Mouse (Mus musculus) MEL (cell line): ENCODE measurements around the gene Col1a1. TPM values are rescaled to one million over a fixed set of nuclear protein-coding genes. Genes with fewer than 3 reads are reported as not detected.

Source experiments
- DNase-seq: peaks from one replicate; pipeline ENCODE4 v3.0.0; 2011; ENCODE audit warnings: low read depth, low spot score
- H3K27ac ChIP-seq: 2 replicates; pipeline ENCODE4 v1.5.1; 2012; ENCODE audit warnings: low read depth, mild to moderate bottlenecking, control low read depth, low read length, moderate library complexity; ENCODE audit not compliant: control insufficient read depth
- H3K27me3 ChIP-seq, 2 experiments: fragments of 150-350 bp in 1 of 2; sonication (generic) in 1 of 2; 2 replicates each; pipeline ENCODE4 v1.6.1; 2012; ENCODE audit warnings: low read length in 2 of 2, mild to moderate bottlenecking in 2 of 2, improper control_type of control experiment in 1 of 2, moderate library complexity in 1 of 2; ENCODE audit not compliant: insufficient read depth in 2 of 2, control insufficient read depth in 1 of 2
- H3K36me3 ChIP-seq, 2 experiments: 2 replicates each; pipeline ENCODE4 v1.6.1; 2012 to 2014; ENCODE audit warnings: low read length in 2 of 2, improper control_type of control experiment in 1 of 2, inconsistent platforms in 1 of 2, mild to moderate bottlenecking in 1 of 2; ENCODE audit not compliant: insufficient read depth in 2 of 2, control insufficient read depth in 1 of 2
- H3K4me1 ChIP-seq, 2 experiments: fragments of 150-350 bp in 1 of 2; sonication (generic) in 1 of 2; 2 replicates each; pipeline ENCODE4 v1.6.1; 2012; ENCODE audit warnings: low read length in 2 of 2, improper control_type of control experiment in 1 of 2, mild to moderate bottlenecking in 1 of 2; ENCODE audit not compliant: insufficient read depth in 2 of 2, control insufficient read depth in 1 of 2
- H3K4me3 ChIP-seq, 2 experiments: fragments of 150-350 bp in 1 of 2; sonication (generic) in 1 of 2; 2 replicates each; pipeline ENCODE4 v1.5.1; 2012; ENCODE audit warnings: low read depth in 2 of 2, low read length in 2 of 2, mild to moderate bottlenecking in 2 of 2, moderate library complexity in 2 of 2, control low read depth in 1 of 2, improper control_type of control experiment in 1 of 2; ENCODE audit not compliant: control insufficient read depth in 1 of 2, insufficient read depth in 1 of 2
- H3K79me2 ChIP-seq: 2 replicates; pipeline ENCODE4 v1.6.1; 2012; ENCODE audit warnings: mild to moderate bottlenecking, low read length, moderate library complexity; ENCODE audit not compliant: control insufficient read depth, poor library complexity, insufficient read depth
- H3K9ac ChIP-seq: 2 replicates; pipeline ENCODE4 v1.6.1; 2012; ENCODE audit warnings: low read depth, mild to moderate bottlenecking, control low read depth, low read length, moderate library complexity; ENCODE audit not compliant: control insufficient read depth, poor library complexity, severe bottlenecking
- H3K9me3 ChIP-seq: fragments of 150-350 bp; sonication (generic); replicated peaks from 2 replicates; pipeline ENCODE4 v1.6.1; 2012; ENCODE audit warnings: mild to moderate bottlenecking, low read length, improper control_type of control experiment, moderate library complexity; ENCODE audit not compliant: insufficient read depth
- BHLHE40 ChIP-seq: IDR thresholded peaks from 2 replicates; pipeline ENCODE4 v1.6.1; 2012; ENCODE audit warnings: low read depth, mild to moderate bottlenecking, inconsistent platforms, low read length, improper control_type of control experiment, borderline replicate concordance
- CHD1 ChIP-seq: IDR thresholded peaks from 2 replicates; pipeline ENCODE4 v1.6.1; 2012; ENCODE audit warnings: low read depth, mild to moderate bottlenecking, inconsistent platforms, low read length, improper control_type of control experiment
- CHD2 ChIP-seq: IDR thresholded peaks from 2 replicates; pipeline ENCODE4 v1.6.1; 2011; ENCODE audit warnings: low read length, improper control_type of control experiment
- CTCF ChIP-seq, 3 experiments: IDR thresholded peaks in 2 of 3; conservative IDR thresholded peaks in 1 of 3; 2 replicates each; pipeline ENCODE4 v1.5.1; 2011 to 2012; ENCODE audit warnings: low read length in 3 of 3, low read depth in 2 of 3, mild to moderate bottlenecking in 2 of 3, improper control_type of control experiment in 1 of 3, inconsistent platforms in 1 of 3, mixed read lengths in 1 of 3, moderate library complexity in 1 of 3; ENCODE audit not compliant: control insufficient read depth in 1 of 3, insufficient read depth in 1 of 3, poor library complexity in 1 of 3, severe bottlenecking in 1 of 3
- E2F4 ChIP-seq: IDR thresholded peaks from 2 replicates; pipeline ENCODE4 v1.6.1; 2011; ENCODE audit warnings: low read depth, low read length, improper control_type of control experiment, borderline replicate concordance
- ELF1 ChIP-seq: IDR thresholded peaks from 2 replicates; pipeline ENCODE4 v1.6.1; 2014; ENCODE audit warnings: low read depth, mild to moderate bottlenecking, inconsistent platforms, low read length, improper control_type of control experiment, moderate library complexity
- ETS1 ChIP-seq: IDR thresholded peaks from 2 replicates; pipeline ENCODE4 v1.6.1; 2012; ENCODE audit warnings: low read depth, mild to moderate bottlenecking, inconsistent platforms, low read length, improper control_type of control experiment, moderate library complexity
- GATA1 ChIP-seq: IDR thresholded peaks from 2 replicates; pipeline ENCODE4 v1.6.1; 2011; ENCODE audit warnings: low read depth, low read length, improper control_type of control experiment
- HCFC1 ChIP-seq: IDR thresholded peaks from 2 replicates; pipeline ENCODE4 v1.6.1; 2012; ENCODE audit warnings: low read depth, mild to moderate bottlenecking, inconsistent platforms, low read length, improper control_type of control experiment, moderate library complexity
- KAT2A ChIP-seq: conservative IDR thresholded peaks from 2 replicates; pipeline ENCODE4 v1.6.1; 2012; ENCODE audit warnings: low read depth, low read length, improper control_type of control experiment, inconsistent platforms
- MAFK ChIP-seq: IDR thresholded peaks from 2 replicates; pipeline ENCODE4 v1.6.1; 2011; ENCODE audit warnings: low read depth, mild to moderate bottlenecking, low read length, improper control_type of control experiment, borderline replicate concordance
- MAX ChIP-seq: IDR thresholded peaks from 2 replicates; pipeline ENCODE4 v1.6.1; 2011; ENCODE audit warnings: low read length, improper control_type of control experiment
- NELFE ChIP-seq: IDR thresholded peaks from 2 replicates; pipeline ENCODE4 v1.6.1; 2011; ENCODE audit warnings: low read depth, low read length, improper control_type of control experiment
- NRF1 ChIP-seq: IDR thresholded peaks from 2 replicates; pipeline ENCODE4 v1.6.1; 2014; ENCODE audit warnings: low read depth, mild to moderate bottlenecking, inconsistent platforms, low read length, improper control_type of control experiment, moderate library complexity; ENCODE audit not compliant: poor library complexity, insufficient read depth, severe bottlenecking
- POLR2AphosphoS2 ChIP-seq: IDR thresholded peaks from 2 replicates; pipeline ENCODE4 v1.6.1; 2011; ENCODE audit warnings: low read length, improper control_type of control experiment
- POLR2AphosphoS5 ChIP-seq: IDR thresholded peaks from 2 replicates; pipeline ENCODE4 v1.6.1; 2012; ENCODE audit warnings: low read depth, borderline replicate concordance, mild to moderate bottlenecking, inconsistent platforms, low read length, moderate library complexity, mixed read lengths
- RAD21 ChIP-seq: IDR thresholded peaks from 2 replicates; pipeline ENCODE4 v1.6.1; 2011; ENCODE audit warnings: mild to moderate bottlenecking, low read depth, low read length, improper control_type of control experiment
- RCOR1 ChIP-seq: IDR thresholded peaks from 2 replicates; pipeline ENCODE4 v1.6.1; 2012; ENCODE audit warnings: low read depth, mild to moderate bottlenecking, inconsistent platforms, low read length, improper control_type of control experiment
- SIN3A ChIP-seq: IDR thresholded peaks from 2 replicates; pipeline ENCODE4 v1.6.1; 2012; ENCODE audit warnings: low read length, improper control_type of control experiment, inconsistent platforms
- SMC3 ChIP-seq: IDR thresholded peaks from 2 replicates; pipeline ENCODE4 v1.6.1; 2011; ENCODE audit warnings: low read depth, low read length, improper control_type of control experiment
- TAL1 ChIP-seq: IDR thresholded peaks from 2 replicates; pipeline ENCODE4 v1.6.1; 2012; ENCODE audit warnings: mild to moderate bottlenecking, inconsistent platforms, low read length, moderate library complexity, mixed read lengths
- TBP ChIP-seq: IDR thresholded peaks from 2 replicates; pipeline ENCODE4 v1.8.0; 2011; ENCODE audit warnings: low read depth, low read length, improper control_type of control experiment
- TCF12 ChIP-seq: IDR thresholded peaks from 2 replicates; pipeline ENCODE4 v1.6.1; 2014; ENCODE audit warnings: low read depth, mild to moderate bottlenecking, inconsistent platforms, low read length, improper control_type of control experiment, moderate library complexity
- UBTF ChIP-seq: IDR thresholded peaks from 2 replicates; pipeline ENCODE4 v1.6.1; 2012; ENCODE audit warnings: low read depth, mild to moderate bottlenecking, inconsistent platforms, low read length, improper control_type of control experiment, moderate library complexity, borderline replicate concordance; ENCODE audit not compliant: insufficient read depth
- USF1 ChIP-seq: IDR thresholded peaks from 2 replicates; pipeline ENCODE4 v1.6.1; 2014; ENCODE audit warnings: low read depth, mild to moderate bottlenecking, inconsistent platforms, low read length, improper control_type of control experiment, moderate library complexity
- ZC3H11A ChIP-seq: IDR thresholded peaks from 2 replicates; pipeline ENCODE4 v1.6.1; 2012; ENCODE audit warnings: low read depth, mild to moderate bottlenecking, inconsistent platforms, low read length, improper control_type of control experiment
- ZMIZ1 ChIP-seq: IDR thresholded peaks from 2 replicates; pipeline ENCODE4 v1.6.1; 2012; ENCODE audit warnings: low read depth, mild to moderate bottlenecking, inconsistent platforms, low read length, improper control_type of control experiment, moderate library complexity
- ZNF384 ChIP-seq: IDR thresholded peaks from 2 replicates; pipeline ENCODE4 v1.6.1; 2012; ENCODE audit warnings: low read depth, mild to moderate bottlenecking, inconsistent platforms, low read length, improper control_type of control experiment
- polyA plus RNA-seq, 2 experiments: library from polyadenylated mRNA; stranded (reverse) in 1 of 2; unstranded in 1 of 2; fragments of >175 nt in 1 of 2; fragments of >200 nt in 1 of 2; gene quantifications; 2 replicates each; pipeline versions ENCODE4 v1.2.1 to v1.2.4; 2012; ENCODE audit warnings: low replicate concordance in 2 of 2, low read depth in 1 of 2; ENCODE audit not compliant: insufficient read length in 2 of 2, insufficient read depth in 1 of 2, missing spikeins in 1 of 2
- total RNA-seq: library from RNA; depleted of rRNA; stranded (reverse); fragments of 300-350 nt; gene quantifications from 2 replicates; pipeline ENCODE4 v1.2.3, GENCODE M21; 2012

The Col1a1 gene
- total and polyA plus RNA-seq, 3 experiments: 0.12 to 0.61 TPM; not detected in 1

DNA sequence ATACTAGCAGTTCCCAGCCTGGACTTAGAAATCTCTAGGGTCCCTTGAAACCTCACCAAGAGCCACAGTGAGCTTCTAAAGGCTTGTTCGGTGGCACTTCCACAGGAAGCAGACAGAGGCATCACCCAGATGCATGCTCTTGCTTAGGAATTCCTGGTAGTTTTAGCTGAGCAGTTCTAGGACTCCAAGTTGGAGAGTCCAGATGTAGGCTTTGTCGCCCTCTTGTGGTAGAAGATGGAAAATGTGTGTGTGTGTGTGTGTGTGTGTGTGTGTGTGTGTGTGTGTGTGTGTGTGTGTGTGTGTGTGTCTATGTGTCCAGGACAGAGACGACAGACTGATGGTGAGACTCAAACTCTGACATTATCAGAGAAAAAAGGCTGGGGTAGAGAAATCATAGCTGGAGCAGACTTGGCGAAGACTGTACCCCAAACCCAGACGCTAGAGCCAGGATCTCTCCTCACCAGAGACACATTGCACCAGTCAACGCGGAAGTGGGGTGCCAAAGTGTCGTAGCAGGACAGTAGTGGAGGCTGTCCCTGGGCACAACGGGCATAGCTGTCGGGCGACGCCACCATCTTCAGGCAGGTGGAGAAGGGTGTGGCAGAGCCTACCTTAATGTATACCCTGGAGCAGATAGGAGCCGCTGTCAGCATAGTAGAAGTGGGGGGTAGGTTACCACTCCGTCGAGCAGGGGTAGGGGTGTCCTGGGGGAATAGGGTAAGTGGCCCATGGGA is 34.4 kb downstream of the Col1a1 start:
- Histone ChIP-seq H3K4me3 (no peak overlapping the region), H3K27me3 (peaks cover 19 to 20% of the 10 kb centered on the region in 2 experiments)
- DNase-seq: peak; percentile 74

DNA sequence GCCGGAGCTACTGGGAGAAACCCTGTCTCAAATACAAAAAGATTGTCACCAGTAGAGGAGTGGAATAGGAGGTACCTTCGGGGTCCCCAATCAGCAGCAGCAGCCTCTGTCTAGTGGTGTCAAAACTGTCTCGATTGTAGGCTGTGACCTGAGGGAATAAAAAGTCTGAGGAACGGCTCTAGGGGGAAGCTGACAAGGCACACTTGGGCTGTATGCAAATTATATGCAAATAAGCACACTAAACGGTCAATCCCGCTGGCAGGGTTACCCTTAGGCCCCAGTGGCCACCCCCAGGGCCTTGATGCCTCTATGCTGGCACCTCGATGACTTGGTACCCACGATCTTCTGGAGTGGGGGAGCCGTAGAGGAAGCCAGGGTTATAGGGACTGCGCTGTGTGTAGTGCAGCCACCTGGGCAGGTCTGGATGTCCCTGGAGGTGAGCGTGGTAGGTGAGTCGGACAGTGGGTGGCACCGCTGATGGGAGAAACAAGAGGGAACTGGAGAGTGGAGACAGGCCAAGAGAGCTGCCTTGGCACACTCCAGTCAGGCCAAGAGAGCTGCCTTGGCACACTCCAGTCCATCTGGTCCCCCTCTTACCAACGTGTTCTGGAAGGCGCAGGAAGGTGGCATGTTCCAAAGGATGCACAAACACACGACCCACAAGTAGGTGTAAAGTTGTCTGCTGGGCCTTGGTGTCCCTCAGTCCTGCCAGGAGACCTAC is 36.0 kb downstream of the Col1a1 start:
- no peaks in the 10 kb centered on the region for H3K79me2 ChIP-seq
- no peak overlapping the region for H3K9ac ChIP-seq
- no peaks in the 10 kb centered on the region for H3K36me3 ChIP-seq
- H3K4me1 ChIP-seq: peaks cover 0 to 3% of the 10 kb centered on the region in 2 experiments; a peak in 1 of 4 replicates
- peaks cover 14% of the 10 kb centered on the region in 2 experiments for H3K27me3 ChIP-seq
- DNase-seq: no peak
- no peaks in the 10 kb centered on the region for H3K9me3 ChIP-seq
- H3K4me3 ChIP-seq: no peak overlapping the region
- H3K27ac ChIP-seq: no peak overlapping the region
- TF ChIP-seq E2F4 (no peak), GATA1 (no peak), ZNF384 (no peak), BHLHE40 (no peak), CHD1 (no peak), ETS1 (no peak), ZMIZ1 (no peak), POLR2AphosphoS5 (no peak), HCFC1 (no peak), ELF1 (no peak), UBTF (no peak), RCOR1 (no peak), KAT2A (no peak), CTCF (IDR thresholded peaks at IDR 0.05 in 2 of 3, conservative IDR thresholded peaks at IDR 0.05 in 1 of 3; ENCODE audit: control insufficient read depth in 1 of 3, insufficient read depth in 1 of 3, low read depth in 2 of 3, low read length in 3 of 3, poor library complexity in 1 of 3, severe bottlenecking in 1 of 3) (no peak), SIN3A (no peak), MAFK (no peak), TAL1 (no peak)

More for the DNA sequence above, 34.4 kb downstream of the Col1a1 start:
- TF ChIP-seq POLR2AphosphoS2: no peak
- TF ChIP-seq ELF1: 0 out of 2 replicates have a peak, but pooled peaks have one; percentile 23
- TF ChIP-seq USF1: no peak
- TF ChIP-seq ZC3H11A: peak; percentile 49
- TF ChIP-seq MAX: no peak
- no peak for TF ChIP-seq CHD2
- no peak for TF ChIP-seq TAL1
- TF ChIP-seq ZMIZ1: no peak
- TF ChIP-seq ZNF384: no peak
- 0 out of 2 replicates have a peak, but pooled peaks have one; percentile 19 for TF ChIP-seq NRF1
- no peak for TF ChIP-seq TCF12
- TF ChIP-seq SMC3: peak; percentile 79
- TF ChIP-seq TBP: no peak
- TF ChIP-seq RAD21: peak; percentile 71
- TF ChIP-seq HCFC1: no peak
- TF ChIP-seq CTCF (IDR thresholded peaks at IDR 0.05 in 2 of 3, conservative IDR thresholded peaks at IDR 0.05 in 1 of 3; ENCODE audit: control insufficient read depth in 1 of 3, insufficient read depth in 1 of 3, low read depth in 2 of 3, low read length in 3 of 3, poor library complexity in 1 of 3, severe bottlenecking in 1 of 3): peak; percentile 58 to 85 (median 67)
- no peak for TF ChIP-seq NELFE
- no peak for TF ChIP-seq UBTF
- no peak for TF ChIP-seq RCOR1
- no peaks in the 10 kb centered on the region for H3K36me3 ChIP-seq
- H3K9ac ChIP-seq: no peak overlapping the region
- H3K27ac ChIP-seq: no peak overlapping the region
- no peaks in the 10 kb centered on the region for H3K79me2 ChIP-seq
- H3K9me3 ChIP-seq: no peaks in the 10 kb centered on the region
- H3K4me1 ChIP-seq: peaks cover 0 to 3% of the 10 kb centered on the region in 2 experiments; a peak in 1 of 4 replicates
